Mouse (Mus musculus): ENCODE measurements around the gene Gm26602.

DNA sequence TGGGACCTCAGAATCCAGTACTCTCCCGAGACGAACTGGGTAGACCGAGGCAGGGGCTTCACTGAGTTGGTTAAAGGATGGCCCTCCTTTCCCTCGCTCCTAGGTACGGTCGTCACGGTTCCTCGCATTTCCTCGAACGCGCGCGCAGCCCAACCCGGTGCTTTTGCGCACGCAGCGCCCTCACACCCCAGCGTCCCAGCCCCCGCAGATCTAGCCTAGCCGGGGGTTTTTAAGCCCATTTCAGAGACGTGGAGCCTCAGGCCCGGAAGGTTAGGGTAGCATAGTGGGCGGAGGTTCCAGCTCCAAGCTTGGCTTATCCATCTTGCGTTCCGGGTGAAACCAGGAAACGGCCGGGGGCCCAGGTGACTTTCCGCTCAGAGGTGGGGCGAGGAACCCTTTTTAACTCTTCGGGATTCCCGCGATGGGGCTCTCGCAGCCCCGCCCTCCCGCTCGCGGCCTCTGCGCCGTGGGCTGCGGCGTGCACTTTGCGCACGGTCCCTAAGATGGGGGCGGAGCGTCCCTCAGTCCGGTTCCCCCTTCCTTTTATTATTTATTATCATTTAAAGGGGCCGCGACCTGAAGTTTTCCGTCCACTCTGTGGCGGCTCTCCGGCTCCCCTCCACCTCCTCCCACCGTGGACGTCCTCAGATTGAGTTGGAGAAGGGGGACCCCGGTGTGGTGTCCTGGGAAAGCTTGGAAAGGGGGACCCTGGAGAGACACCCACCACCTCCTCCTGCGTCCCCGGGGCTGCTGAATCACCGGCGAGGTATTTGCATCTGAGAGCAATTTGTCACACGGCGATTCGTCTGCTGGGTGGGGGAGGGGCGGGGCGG lies 16.1 kb downstream of the Gm26602 start, which contains the start of gene Arid3a:
- no peak for TF ChIP-seq ZC3H11A (IDR thresholded peaks at IDR 0.05; ENCODE audit: borderline replicate concordance, low read depth, low read length)
- TF ChIP-seq HCFC1 (IDR thresholded peaks at IDR 0.05; ENCODE audit: borderline replicate concordance, insufficient read depth, low read length): peak; percentile 71; the same call in 1 of the 2 replicates

Measured in ES-E14 (cell line).